Mouse (Mus musculus) ES-E14 (cell line): Measurements from ENCODE around the gene Tas2r110. TPM values are rescaled to one million over a fixed set of nuclear protein-coding genes. Genes with fewer than 3 reads are reported as not detected.

Experiments used
- DNase-seq: peaks from one replicate; pipeline ENCODE4 v3.0.0-alpha.2; 2013; ENCODE audit warnings: low read depth, low spot score
- H3K27ac ChIP-seq: 2 replicates; pipeline ENCODE4 v1.5.1; 2012; ENCODE audit warnings: low read depth, mild to moderate bottlenecking, low read length, moderate library complexity, mixed read lengths; ENCODE audit not compliant: poor library complexity, insufficient read depth, severe bottlenecking
- H3K36me3 ChIP-seq: 2 replicates; pipeline ENCODE4 v1.6.1; 2012; ENCODE audit warnings: mild to moderate bottlenecking, low read length, moderate library complexity, mixed read lengths; ENCODE audit not compliant: control insufficient read depth, poor library complexity, insufficient read depth, severe bottlenecking
- H3K4me1 ChIP-seq, 2 experiments: fragments of 150-350 bp in 1 of 2; sonication (generic) in 1 of 2; 2 replicates each; pipeline ENCODE4 v1.6.1; 2012; ENCODE audit warnings: low read length in 2 of 2, mild to moderate bottlenecking in 1 of 2, mixed read lengths in 1 of 2; ENCODE audit not compliant: control insufficient read depth in 2 of 2, insufficient read depth in 2 of 2, poor library complexity in 1 of 2
- H3K4me3 ChIP-seq, 2 experiments: fragments of 150-350 bp in 1 of 2; sonication (generic) in 1 of 2; 2 replicates each; pipeline ENCODE4 v1.5.1; 2012; ENCODE audit warnings: low read length in 2 of 2, low read depth in 1 of 2, mild to moderate bottlenecking in 1 of 2, mixed read lengths in 1 of 2; ENCODE audit not compliant: insufficient read depth in 1 of 2, poor library complexity in 1 of 2, severe bottlenecking in 1 of 2
- H3K9ac ChIP-seq: 2 replicates; pipeline ENCODE4 v1.6.1; 2012; ENCODE audit warnings: low read depth, mild to moderate bottlenecking, low read length, mixed read lengths; ENCODE audit not compliant: poor library complexity, insufficient read depth, severe bottlenecking
- H3K9me3 ChIP-seq: fragments of 150-350 bp; sonication (generic); 2 replicates; pipeline ENCODE4 v1.6.1; 2012; ENCODE audit warnings: low read depth, mild to moderate bottlenecking, low read length; ENCODE audit not compliant: control insufficient read depth, insufficient read depth
- CHD2 ChIP-seq: IDR thresholded peaks from 2 replicates; pipeline ENCODE4 v1.6.1; 2014; ENCODE audit warnings: mild to moderate bottlenecking, low read depth, low read length, inconsistent platforms
- HCFC1 ChIP-seq: IDR thresholded peaks from 2 replicates; pipeline ENCODE4 v1.6.1; 2012; ENCODE audit warnings: low read length, inconsistent platforms, borderline replicate concordance; ENCODE audit not compliant: insufficient read depth
- MAFK ChIP-seq: IDR thresholded peaks from 2 replicates; pipeline ENCODE4 v1.6.1; 2014; ENCODE audit warnings: mild to moderate bottlenecking, low read depth, low read length, inconsistent platforms; ENCODE audit not compliant: insufficient read depth
- ZC3H11A ChIP-seq: IDR thresholded peaks from 2 replicates; pipeline ENCODE4 v1.6.1; 2012; ENCODE audit warnings: low read depth, mild to moderate bottlenecking, inconsistent platforms, low read length, borderline replicate concordance
- ZNF384 ChIP-seq: IDR thresholded peaks from 2 replicates; pipeline ENCODE4 v1.6.1; 2012; ENCODE audit warnings: low read depth, low read length, inconsistent platforms
- in situ Hi-C, 2 experiments: fragments of 600-800 bp; cut with MboI; formaldehyde crosslinking; loops; one replicate each; pipeline ENCODE4 v1.15.1; 2025; ENCODE audit warnings: low sequenced_read_pairs in 2 of 2, inconsistent platforms in 1 of 2; ENCODE audit not compliant: unreplicated experiment in 2 of 2
- total RNA-seq: library from RNA; depleted of rRNA; stranded (reverse); fragments of 300-350 nt; gene quantifications from 2 replicates; pipeline ENCODE4 v1.2.3, GENCODE M21; 2012; rRNA removed

Gene Tas2r110
- total RNA-seq, 1 experiment: not detected

DNA sequence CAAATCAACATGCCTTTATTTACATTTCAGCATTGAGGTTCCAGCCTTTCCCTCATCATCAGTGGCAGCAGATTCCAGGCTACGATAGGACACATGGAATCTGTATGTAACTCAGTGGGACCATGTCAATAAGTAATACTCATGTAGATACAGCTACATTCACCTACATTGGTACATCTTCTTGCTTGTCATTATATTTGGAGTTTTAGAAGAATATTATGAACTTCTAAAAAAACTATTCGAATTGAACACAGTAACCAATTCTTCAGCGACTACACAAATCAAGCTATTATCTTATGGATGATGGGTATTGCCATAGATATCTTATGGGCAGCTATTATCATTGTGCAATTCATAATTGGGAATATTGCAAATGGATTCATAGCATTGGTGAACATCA lies 41.5 kb downstream of the Tas2r110 start, which contains the start of gene Tas2r125:
Gene Tas2r125, plus strand, starts transcription at position 301 of the 400 bp plus-strand sequence.
- no peak within 1 kb of the TSS for H3K4me3 ChIP-seq
- in situ Hi-C loops: no loop called here

More for the DNA sequence above, 41.5 kb downstream of the Tas2r110 start, which contains the start of gene Tas2r125:
- no peak for TF ChIP-seq ZC3H11A
- TF ChIP-seq MAFK: no peak
- TF ChIP-seq CHD2: no peak
- no peak for TF ChIP-seq ZNF384
- no peak for TF ChIP-seq HCFC1
- Histone ChIP-seq H3K9ac (no peak within 1 kb of the TSS), H3K9me3 (no peaks in the 10 kb centered on the region), H3K36me3 (no peaks in the 10 kb centered on the region), H3K4me1 (no peaks in the 10 kb centered on the region), H3K27ac (no peak within 1 kb of the TSS)
- no peak for DNase-seq

Other genes with a start within 250 kb of the Tas2r110 start
- not detected in 2 replicates for gene A630073D07Rik, start 216.5 kb upstream of the Tas2r110 start, total RNA-seq
- gene Tas2r120, start 211.1 kb upstream of the Tas2r110 start, total RNA-seq: not detected in 2 replicates
- not detected in 2 replicates for gene Tas2r121, start 167.0 kb upstream of the Tas2r110 start, total RNA-seq
- gene Tas2r122, start 156.1 kb upstream of the Tas2r110 start, total RNA-seq: not detected in 2 replicates
- gene Tas2r115, start 130.0 kb upstream of the Tas2r110 start, total RNA-seq: not detected in 2 replicates
- gene Tas2r124, start 113.3 kb upstream of the Tas2r110 start, total RNA-seq: not detected in 2 replicates
- gene Tas2r102, start 105.9 kb upstream of the Tas2r110 start, total RNA-seq: not detected in 2 replicates
- not detected in 2 replicates for gene Tas2r136, start 89.8 kb upstream of the Tas2r110 start, total RNA-seq
- not detected in 2 replicates for gene Tas2r117, start 65.2 kb upstream of the Tas2r110 start, total RNA-seq
- gene Tas2r123, start 20.9 kb upstream of the Tas2r110 start, total RNA-seq: not detected in 2 replicates
- not detected in 2 replicates for gene Tas2r116, start 12.6 kb upstream of the Tas2r110 start, total RNA-seq
- gene Tas2r113, start 25.0 kb downstream of the Tas2r110 start, total RNA-seq: not detected in 2 replicates
- not detected in 2 replicates for gene Tas2r125, start 41.6 kb downstream of the Tas2r110 start, total RNA-seq
- gene Tas2r129, start 83.1 kb downstream of the Tas2r110 start, total RNA-seq: not detected in 2 replicates
- gene Tas2r131, start 89.9 kb downstream of the Tas2r110 start, total RNA-seq: not detected in 2 replicates
- not detected in 2 replicates for gene Tas2r109, start 113.0 kb downstream of the Tas2r110 start, total RNA-seq
- gene Tas2r103, start 169.1 kb downstream of the Tas2r110 start, total RNA-seq: not detected in 2 replicates
- gene Tas2r140, start 187.8 kb downstream of the Tas2r110 start, total RNA-seq: not detected in 2 replicates
- 10.2 and 10.4 TPM in 2 replicates for gene Smim10l1, start 236.9 kb downstream of the Tas2r110 start, total RNA-seq